Mouse (Mus musculus): ENCODE measurements around the gene Rbpms2. TPM values are rescaled to one million over a fixed set of nuclear protein-coding genes. Genes with fewer than 3 reads are reported as not detected.
"Not testable (repeated sequence)": the region's sequence is repeated elsewhere in the genome, so short reads cannot be mapped to it uniquely, and the experiment has no call there.

Gene Rbpms2
- polyA plus RNA-seq, 1 experiment, result 68.4 TPM

DNA sequence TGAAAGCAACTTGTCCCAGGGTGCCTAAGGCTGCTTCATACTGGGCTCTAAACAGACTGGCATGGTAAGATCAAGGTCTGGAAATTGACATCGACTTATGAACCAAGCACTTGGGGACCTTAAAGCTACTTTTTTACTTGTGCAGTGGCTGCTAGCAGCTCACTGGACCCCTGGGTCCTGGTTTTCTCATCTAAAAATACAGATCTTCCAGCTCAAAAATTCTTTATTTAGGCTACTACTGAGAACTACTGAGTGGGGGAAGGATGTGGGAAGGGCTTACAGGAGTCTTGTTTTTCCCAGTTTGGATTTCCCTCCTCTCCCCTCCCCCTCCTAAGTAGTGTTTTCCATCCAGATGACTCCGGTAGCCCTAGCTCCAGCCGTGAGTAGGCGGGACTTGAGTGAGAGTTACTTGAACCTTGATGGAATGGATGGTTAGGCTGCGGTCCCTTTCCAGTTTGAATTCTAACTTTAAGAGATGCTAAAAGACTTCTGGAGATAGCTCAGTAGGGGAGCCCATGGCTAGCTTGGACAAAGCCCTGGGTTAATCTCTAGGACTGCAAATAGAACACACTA lies 11.5 kb downstream of the Rbpms2 start:
- WGBS, result 74% methylated on average over 5 of the region's 5 CpGs
- Histone ChIP-seq H3K27ac (ENCODE audit: control insufficient read depth, insufficient read depth, low read depth, low read length, poor library complexity) (no peak overlapping the region), H3K4me3 (replicated peaks; ENCODE audit: control insufficient read depth, low read depth, low read length) (no peak overlapping the region), H3K4me1 (ENCODE audit: control insufficient read depth, insufficient read depth, low read length) (no peaks in the 10 kb centered on the region)
- no peak for TF ChIP-seq CTCF (IDR thresholded peaks at IDR 0.05; ENCODE audit: control insufficient read depth, insufficient read depth, low read length)
- TF ChIP-seq POLR2A (IDR thresholded peaks at IDR 0.05; ENCODE audit: borderline replicate concordance, control insufficient read depth, low read depth, low read length), result no peak

DNA sequence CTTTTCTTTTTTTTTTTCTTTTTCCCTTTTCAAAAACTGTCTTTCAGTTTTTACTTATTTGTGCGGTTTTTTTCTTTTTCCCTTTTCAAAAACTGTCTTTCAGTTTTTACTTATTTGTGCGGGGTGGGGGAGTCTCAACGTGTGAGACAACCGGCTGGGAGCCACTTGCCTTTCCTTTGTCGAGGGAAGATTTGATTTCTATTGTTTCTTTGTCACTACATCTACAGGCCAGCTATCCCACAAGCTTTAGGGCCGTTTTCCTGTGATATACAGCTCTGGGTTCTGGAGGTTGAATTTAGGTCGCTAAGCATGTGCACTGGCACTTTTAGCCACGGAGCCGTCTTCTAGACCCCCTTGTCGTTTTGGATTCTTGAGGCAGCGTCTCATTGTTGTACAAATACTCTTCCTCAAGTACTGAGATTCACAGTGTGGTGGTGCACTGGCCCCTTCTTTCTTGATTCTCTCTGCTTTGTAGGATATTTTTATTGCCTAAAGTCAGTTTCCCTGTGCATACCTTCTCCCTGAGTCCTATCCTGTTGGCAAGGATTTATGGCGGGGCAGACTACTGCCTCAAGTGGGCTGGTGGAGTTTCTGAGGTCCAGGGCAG lies 12.1 kb downstream of the Rbpms2 start:
- no peak overlapping the region for H3K4me3 ChIP-seq (replicated peaks; ENCODE audit: control insufficient read depth, low read depth, low read length)
- TF ChIP-seq POLR2A (IDR thresholded peaks at IDR 0.05; ENCODE audit: borderline replicate concordance, control insufficient read depth, low read depth, low read length) (no peak), CTCF (IDR thresholded peaks at IDR 0.05; ENCODE audit: control insufficient read depth, insufficient read depth, low read length) (no peak)
- 60% methylated on average over 12 of the region's 12 CpGs for WGBS
- no peak overlapping the region for H3K27ac ChIP-seq (ENCODE audit: control insufficient read depth, insufficient read depth, low read depth, low read length, poor library complexity)
- no peaks in the 10 kb centered on the region; the same call in 1 of the 2 replicates for H3K4me1 ChIP-seq (ENCODE audit: control insufficient read depth, insufficient read depth, low read length)

DNA sequence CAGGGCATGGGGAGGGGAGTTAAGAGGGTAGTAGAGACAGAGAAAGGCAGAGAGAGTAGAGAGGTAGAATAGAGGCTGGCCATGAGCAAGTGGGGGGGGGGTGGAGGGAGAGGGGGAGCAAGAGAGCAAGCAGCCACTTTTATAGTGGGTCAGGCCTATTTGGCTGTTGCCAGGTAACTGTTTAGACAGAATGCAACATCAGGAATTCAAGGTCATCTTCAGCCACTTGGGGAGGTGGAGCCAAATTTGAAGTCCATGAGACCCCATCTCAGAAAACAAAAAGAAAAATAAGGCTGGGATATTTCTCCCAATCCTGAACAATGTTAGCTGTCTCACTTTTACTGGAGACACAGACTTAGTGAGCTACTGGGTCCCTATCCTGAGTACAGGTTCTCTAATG lies 13.1 kb downstream of the Rbpms2 start:
- TF ChIP-seq CTCF (IDR thresholded peaks at IDR 0.05; ENCODE audit: control insufficient read depth, insufficient read depth, low read length), result no peak
- TF ChIP-seq POLR2A (IDR thresholded peaks at IDR 0.05; ENCODE audit: borderline replicate concordance, control insufficient read depth, low read depth, low read length), result no peak
- no peak overlapping the region for H3K27ac ChIP-seq (ENCODE audit: control insufficient read depth, insufficient read depth, low read depth, low read length, poor library complexity)
- no peak overlapping the region for H3K4me3 ChIP-seq (replicated peaks; ENCODE audit: control insufficient read depth, low read depth, low read length)
- no peaks in the 10 kb centered on the region; the same call in 1 of the 2 replicates for H3K4me1 ChIP-seq (ENCODE audit: control insufficient read depth, insufficient read depth, low read length)

DNA sequence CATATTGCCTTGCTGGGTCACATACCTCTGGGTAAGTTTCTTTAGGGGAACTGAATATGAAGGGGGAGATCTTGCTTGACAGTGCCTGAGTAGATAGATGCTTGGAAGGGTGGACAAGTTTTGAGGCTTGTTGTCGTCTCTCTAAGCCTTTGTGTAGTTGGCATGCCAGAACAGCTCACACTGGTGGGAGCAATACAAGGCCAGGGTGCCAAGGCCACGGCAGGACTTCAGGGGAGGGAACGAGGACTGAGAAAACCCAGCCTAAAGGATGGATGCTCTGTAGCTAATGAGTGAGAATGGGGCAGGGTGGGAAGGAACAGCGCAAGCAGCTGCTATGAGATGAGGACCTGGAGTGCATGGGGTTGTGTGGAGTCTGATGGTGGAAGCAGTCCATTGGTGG lies 15.5 kb downstream of the Rbpms2 start:
- 86% methylated on average over 4 of the region's 4 CpGs for WGBS
- Histone ChIP-seq H3K27ac (ENCODE audit: control insufficient read depth, insufficient read depth, low read depth, low read length, poor library complexity) (no peak overlapping the region), H3K4me3 (replicated peaks; ENCODE audit: control insufficient read depth, low read depth, low read length) (no peak overlapping the region), H3K4me1 (ENCODE audit: control insufficient read depth, insufficient read depth, low read length) (no peaks in the 10 kb centered on the region; the same call in 1 of the 2 replicates)
- TF ChIP-seq CTCF (IDR thresholded peaks at IDR 0.05; ENCODE audit: control insufficient read depth, insufficient read depth, low read length), result no peak

DNA sequence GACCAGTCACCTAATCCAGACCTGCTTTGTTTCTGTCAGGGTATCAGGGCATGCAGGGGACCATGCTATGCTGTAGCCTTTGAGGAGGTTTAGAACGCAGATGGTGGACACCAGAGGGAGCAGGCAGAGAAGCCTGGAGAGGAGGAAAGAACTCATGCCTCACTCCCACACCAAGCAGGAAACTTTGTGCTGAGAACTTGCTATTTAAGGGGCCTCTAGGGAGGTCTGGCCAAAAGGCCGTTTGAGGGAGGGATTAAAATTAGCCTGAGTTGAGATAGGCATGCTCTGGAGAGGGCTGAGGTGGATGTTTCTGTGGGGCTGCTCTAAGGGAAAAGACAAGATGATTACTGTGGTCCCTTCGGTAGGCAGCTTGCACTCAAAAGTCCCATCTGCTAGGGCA lies 16.5 kb downstream of the Rbpms2 start:
- TF ChIP-seq CTCF (IDR thresholded peaks at IDR 0.05; ENCODE audit: control insufficient read depth, insufficient read depth, low read length) (no peak), POLR2A (IDR thresholded peaks at IDR 0.05; ENCODE audit: borderline replicate concordance, control insufficient read depth, low read depth, low read length) (no peak)
- Histone ChIP-seq H3K27ac (ENCODE audit: control insufficient read depth, insufficient read depth, low read depth, low read length, poor library complexity) (no peak overlapping the region), H3K4me3 (replicated peaks; ENCODE audit: control insufficient read depth, low read depth, low read length) (no peak overlapping the region), H3K4me1 (ENCODE audit: control insufficient read depth, insufficient read depth, low read length) (no peaks in the 10 kb centered on the region; the same call in 1 of the 2 replicates)
- 41% methylated on average over 3 of the region's 3 CpGs for WGBS

DNA sequence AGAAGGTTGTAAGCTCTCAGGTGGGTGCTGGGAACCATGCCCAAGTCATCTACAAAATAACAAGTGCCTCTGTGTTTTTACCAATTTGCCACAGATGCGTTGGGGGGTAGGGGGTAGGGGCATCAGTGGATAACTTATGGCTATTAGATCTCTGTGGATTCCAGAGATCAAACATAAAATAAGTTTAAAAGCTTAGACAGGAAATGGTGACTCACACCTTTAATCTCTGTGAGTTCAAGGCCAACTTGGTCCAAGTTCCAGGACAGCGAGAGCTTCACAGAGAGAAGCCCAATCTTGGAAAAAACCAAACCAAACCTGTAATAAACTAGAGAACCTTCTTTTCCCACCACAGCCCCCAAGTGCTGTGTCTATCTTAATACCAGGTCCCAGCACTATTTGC lies 17.3 kb downstream of the Rbpms2 start:
- H3K4me1 ChIP-seq (ENCODE audit: control insufficient read depth, insufficient read depth, low read length), result no peaks in the 10 kb centered on the region; the same call in 1 of the 2 replicates
- no peak for TF ChIP-seq CTCF (IDR thresholded peaks at IDR 0.05; ENCODE audit: control insufficient read depth, insufficient read depth, low read length)
- no peak for TF ChIP-seq POLR2A (IDR thresholded peaks at IDR 0.05; ENCODE audit: borderline replicate concordance, control insufficient read depth, low read depth, low read length)
- WGBS, result 73% methylated on average over 2 of the region's 2 CpGs
- no peak overlapping the region for H3K4me3 ChIP-seq (replicated peaks; ENCODE audit: control insufficient read depth, low read depth, low read length)
- H3K27ac ChIP-seq (ENCODE audit: control insufficient read depth, insufficient read depth, low read depth, low read length, poor library complexity), result no peak overlapping the region

DNA sequence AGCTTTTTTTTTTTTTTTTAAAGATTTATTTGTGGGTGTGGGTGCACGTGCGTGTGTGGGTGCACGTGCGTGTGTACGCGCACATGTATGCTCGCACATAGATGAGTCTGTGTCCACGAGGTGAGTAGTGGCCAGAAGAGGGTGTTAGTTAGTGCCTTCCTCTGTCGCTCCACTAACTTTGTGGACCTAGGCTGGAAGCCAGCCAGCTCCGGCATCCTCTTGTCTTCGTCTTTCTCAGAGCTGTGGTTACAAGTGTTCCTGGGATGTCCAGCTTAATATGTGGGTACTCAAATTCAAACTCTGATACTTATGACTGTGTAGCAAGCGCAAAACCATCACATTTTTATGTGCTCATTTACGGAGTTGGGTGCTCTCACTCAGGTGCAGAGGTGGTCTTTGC lies 19.3 kb downstream of the Rbpms2 start:
- no peak for TF ChIP-seq CTCF (IDR thresholded peaks at IDR 0.05; ENCODE audit: control insufficient read depth, insufficient read depth, low read length)
- no peak for TF ChIP-seq POLR2A (IDR thresholded peaks at IDR 0.05; ENCODE audit: borderline replicate concordance, control insufficient read depth, low read depth, low read length)
- H3K27ac ChIP-seq (ENCODE audit: control insufficient read depth, insufficient read depth, low read depth, low read length, poor library complexity), result no peak overlapping the region
- no peaks in the 10 kb centered on the region; the same call in 1 of the 2 replicates for H3K4me1 ChIP-seq (ENCODE audit: control insufficient read depth, insufficient read depth, low read length)
- WGBS, result 86% methylated on average over 13 of the region's 13 CpGs
- H3K4me3 ChIP-seq (replicated peaks; ENCODE audit: control insufficient read depth, low read depth, low read length), result no peak overlapping the region

DNA sequence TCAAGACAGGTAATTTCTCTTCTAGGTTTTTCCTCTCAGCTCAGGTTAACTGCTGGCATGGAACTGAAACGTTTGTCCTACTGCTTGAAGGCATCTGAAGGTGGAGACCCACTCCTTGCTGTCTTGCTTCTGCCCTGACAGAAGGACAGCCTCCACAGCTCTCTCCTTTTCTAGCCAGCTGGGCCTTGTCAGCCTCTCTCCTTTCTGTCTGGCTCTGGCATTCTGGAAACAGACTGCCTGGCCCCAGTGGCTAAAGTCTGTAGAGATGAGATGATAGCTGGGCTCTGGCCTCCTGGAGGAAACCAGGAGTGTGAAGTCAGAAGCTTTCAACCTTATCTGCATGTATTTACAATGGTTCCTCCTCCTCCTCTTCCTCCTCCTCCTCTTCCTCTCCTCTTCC lies 20.5 kb downstream of the Rbpms2 start:
- WGBS, result 47% methylated on average over 1 of the region's 1 CpGs
- no peak overlapping the region for H3K4me3 ChIP-seq (replicated peaks; ENCODE audit: control insufficient read depth, low read depth, low read length)
- TF ChIP-seq CTCF (IDR thresholded peaks at IDR 0.05; ENCODE audit: control insufficient read depth, insufficient read depth, low read length), result no peak
- no peak for TF ChIP-seq POLR2A (IDR thresholded peaks at IDR 0.05; ENCODE audit: borderline replicate concordance, control insufficient read depth, low read depth, low read length)
- H3K4me1 ChIP-seq (ENCODE audit: control insufficient read depth, insufficient read depth, low read length), result no peaks in the 10 kb centered on the region; the same call in 1 of the 2 replicates
- no peak overlapping the region for H3K27ac ChIP-seq (ENCODE audit: control insufficient read depth, insufficient read depth, low read depth, low read length, poor library complexity)

DNA sequence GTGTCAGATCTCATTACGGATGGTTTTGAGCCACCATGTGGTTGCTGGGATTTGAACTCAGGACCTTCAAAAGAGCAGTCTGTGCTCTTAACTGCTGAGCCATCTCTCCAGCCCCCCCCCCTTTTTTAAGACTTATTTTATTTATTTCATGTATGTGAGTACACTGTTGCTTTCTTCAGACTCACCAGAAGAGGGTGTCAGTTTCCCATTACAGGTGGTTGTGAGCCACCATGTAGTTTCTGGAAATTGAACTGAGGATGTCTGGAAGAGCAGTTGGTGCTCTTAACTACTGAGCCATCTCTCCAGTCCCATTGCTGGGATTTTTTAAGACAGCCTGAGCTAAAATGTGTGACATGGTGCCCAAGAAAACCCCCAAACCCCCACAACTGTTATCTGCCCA lies 22.5 kb downstream of the Rbpms2 start:
- H3K4me3 ChIP-seq (replicated peaks; ENCODE audit: control insufficient read depth, low read depth, low read length); H3K4me1 ChIP-seq (ENCODE audit: control insufficient read depth, insufficient read depth, low read length); H3K27ac ChIP-seq (ENCODE audit: control insufficient read depth, insufficient read depth, low read depth, low read length, poor library complexity): not testable (repeated sequence)
- WGBS, result 83% methylated on average over 1 of the region's 1 CpGs

Measured in bone marrow, adult 2 months (tissue).